Mouse (Mus musculus): ENCODE results near the gene Tcf3.

DNA sequence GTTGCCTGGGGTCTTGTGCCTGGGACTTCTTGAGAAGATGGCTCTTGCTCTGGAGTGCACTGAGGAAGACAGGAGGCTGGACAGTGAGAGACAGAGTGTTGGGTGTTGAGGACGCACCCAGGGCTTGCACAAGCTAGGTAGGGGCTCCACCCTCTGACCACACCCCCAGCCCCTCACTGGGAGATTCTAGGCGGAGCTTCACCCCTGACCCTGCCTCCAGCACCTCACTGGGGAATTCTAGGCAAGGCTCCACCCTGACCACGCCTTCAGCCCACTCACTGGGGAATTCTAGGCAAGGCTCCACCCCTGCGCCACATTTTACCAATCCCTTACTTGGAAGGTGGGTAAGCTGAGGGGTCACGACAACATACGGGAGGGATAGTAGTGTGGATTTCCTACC is 17.2 kb upstream of the Tcf3 start:
- TF ChIP-seq EP300 (IDR thresholded peaks at IDR 0.05; ENCODE audit: insufficient read depth, low read depth, low read length) (no peak), POLR2A (IDR thresholded peaks at IDR 0.05; ENCODE audit: insufficient read depth, low read length) (no peak), CTCF (IDR thresholded peaks at IDR 0.05; ENCODE audit: low read depth, low read length) (no peak)

Measured in ES-Bruce4 (cell line).